Mouse (Mus musculus): Measurements from ENCODE around the gene Fam186a. TPM values are rescaled to one million over a fixed set of nuclear protein-coding genes. Genes with fewer than 3 reads are reported as not detected.
A peak's percentile ranks its signal among the peaks of the same experiment; 100 is the strongest.
"Not testable (repeated sequence)": the region's sequence is repeated elsewhere in the genome, so short reads cannot be mapped to it uniquely, and the experiment has no call there.

Fam186a gene
- polyA plus RNA-seq (2015; fragmentation: Nextera tagmentation; extraction: Ambion mirVana): not detected in 2 replicates

DNA sequence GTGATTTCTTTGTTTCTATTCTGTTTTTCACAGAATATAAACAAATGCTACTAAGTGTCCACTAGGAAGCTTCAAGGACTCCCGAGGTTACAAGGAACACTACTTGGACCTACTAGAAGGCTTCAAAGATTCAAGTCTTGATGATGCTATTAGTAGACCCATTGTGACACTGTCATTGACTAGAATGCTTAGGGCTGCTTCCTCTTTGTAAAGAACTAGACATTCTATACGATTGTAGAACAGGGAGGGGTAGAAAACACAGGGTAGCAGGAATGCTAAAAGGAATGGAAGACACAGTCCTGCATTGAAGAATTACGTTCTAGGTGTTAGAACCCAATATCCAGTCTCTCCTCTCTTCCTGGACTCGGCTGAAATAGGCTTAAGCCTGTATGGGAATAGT, at the start of gene Fam186a:
Fam186a (minus strand) TSS at position 101 of the 400 bp plus-strand sequence.
- Histone ChIP-seq H3K9me3 (no peaks in the 10 kb centered on the region), H3K36me3 (no peaks in the 10 kb centered on the region), H3K4me3 (replicated peaks) (no peak within 1 kb of the TSS), H3K4me2 (replicated peaks) (no peak within 1 kb of the TSS), H3K9ac (replicated peaks) (no peak within 1 kb of the TSS), H3K27me3 (no peaks in the 10 kb centered on the region), H3K27ac (no peak within 1 kb of the TSS), H3K4me1 (replicated peaks) (no peaks in the 10 kb centered on the region)
- no peak for ATAC-seq
- 86% methylated on average over 4 of the region's 4 CpGs for WGBS

DNA sequence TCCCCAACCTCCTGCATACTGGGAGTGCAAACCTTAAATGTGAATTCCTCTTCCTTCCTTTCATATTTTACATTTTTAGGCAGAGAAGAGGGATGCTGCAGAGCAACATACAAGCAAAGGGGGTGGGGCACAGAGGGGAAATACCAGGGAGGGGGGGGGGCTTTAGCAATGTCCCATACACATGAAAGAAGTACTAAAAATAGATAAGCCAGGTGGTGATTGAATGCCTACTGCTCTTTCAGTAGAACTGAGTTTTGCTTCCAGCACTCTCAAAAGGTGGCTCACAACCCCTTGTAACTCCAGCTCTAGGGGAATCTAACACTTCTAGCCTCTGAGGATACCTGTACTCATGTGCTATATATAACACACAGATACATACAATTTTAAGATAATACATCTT, 39.3 kb upstream of the Fam186a start:
- Histone ChIP-seq H3K36me3 (peaks cover 81% of the 10 kb centered on the region), H3K9me3 (no peaks in the 10 kb centered on the region), H3K4me3 (replicated peaks) (no peak overlapping the region), H3K4me1 (replicated peaks) (no peaks in the 10 kb centered on the region), H3K27ac (no peak overlapping the region), H3K4me2 (replicated peaks) (no peak overlapping the region), H3K27me3 (no peaks in the 10 kb centered on the region), H3K9ac (replicated peaks) (no peak overlapping the region)
- ATAC-seq: no peak

DNA sequence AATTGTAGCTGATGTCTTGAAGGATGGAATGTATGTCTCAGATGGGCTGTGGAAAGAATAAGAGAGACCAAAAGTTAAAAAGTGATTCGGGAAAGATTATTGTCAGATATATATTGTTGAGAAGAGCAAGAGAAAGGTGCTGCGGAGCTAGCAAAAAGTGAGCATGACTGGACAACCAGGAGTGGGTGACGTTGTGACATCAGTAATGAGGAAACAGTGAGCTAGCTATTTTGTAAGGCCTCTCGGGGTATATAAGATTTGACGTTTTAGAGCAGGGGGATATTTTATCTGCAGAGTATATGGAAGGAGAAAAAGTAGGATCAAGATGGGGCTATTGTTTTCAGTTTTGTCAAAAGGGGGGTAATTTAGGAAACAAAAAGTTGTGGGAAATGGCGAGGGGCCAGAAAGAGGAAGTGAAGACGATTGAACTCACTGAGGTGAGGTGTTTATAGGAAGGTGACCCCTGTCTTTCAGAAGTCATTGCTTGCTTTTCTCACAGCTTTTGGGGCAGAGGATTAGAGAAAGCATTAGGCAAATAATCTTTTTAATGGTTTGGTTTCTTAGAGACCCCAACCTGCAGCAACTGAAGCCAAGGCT, 37.9 kb upstream of the Fam186a start:
- Histone ChIP-seq H3K4me1 (replicated peaks) (no peaks in the 10 kb centered on the region), H3K27me3 (no peaks in the 10 kb centered on the region), H3K4me3 (replicated peaks) (no peak overlapping the region), H3K4me2 (replicated peaks) (no peak overlapping the region), H3K36me3 (peaks cover 73% of the 10 kb centered on the region), H3K9ac (replicated peaks) (no peak overlapping the region), H3K9me3 (no peaks in the 10 kb centered on the region), H3K27ac (no peak overlapping the region)
- ATAC-seq: no peak
- 90% methylated on average over 7 of the region's 7 CpGs for WGBS

DNA sequence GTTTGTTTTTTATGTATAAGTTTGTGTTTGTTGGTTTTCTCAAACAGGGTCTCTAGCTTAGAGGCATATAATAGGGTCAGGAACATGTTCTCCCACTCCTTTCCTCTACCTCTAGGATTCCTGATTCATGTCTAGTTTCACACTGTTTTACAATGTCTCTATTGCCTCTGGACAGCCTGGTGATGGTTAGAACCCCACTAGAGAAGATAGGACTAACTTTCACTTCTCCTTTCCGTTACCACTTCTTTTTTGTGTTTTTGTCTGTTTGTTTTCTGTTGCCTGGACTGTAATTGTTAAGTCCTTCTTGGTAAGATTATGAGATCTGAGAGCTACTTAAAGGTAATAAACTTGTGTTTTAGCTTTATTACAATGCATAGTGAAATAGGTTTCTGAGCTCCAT, 32.5 kb upstream of the Fam186a start:
- H3K27ac ChIP-seq: no peak overlapping the region
- no peak for ATAC-seq
- no peak overlapping the region for H3K4me3 ChIP-seq (replicated peaks)
- no peak overlapping the region for H3K4me2 ChIP-seq (replicated peaks)
- H3K9ac ChIP-seq (replicated peaks): no peak overlapping the region
- H3K9me3 ChIP-seq: no peaks in the 10 kb centered on the region
- WGBS: 100% methylated on average over 1 of the region's 1 CpGs
- peaks cover 62% of the 10 kb centered on the region for H3K36me3 ChIP-seq
- no peaks in the 10 kb centered on the region for H3K27me3 ChIP-seq
- no peaks in the 10 kb centered on the region for H3K4me1 ChIP-seq (replicated peaks)

DNA sequence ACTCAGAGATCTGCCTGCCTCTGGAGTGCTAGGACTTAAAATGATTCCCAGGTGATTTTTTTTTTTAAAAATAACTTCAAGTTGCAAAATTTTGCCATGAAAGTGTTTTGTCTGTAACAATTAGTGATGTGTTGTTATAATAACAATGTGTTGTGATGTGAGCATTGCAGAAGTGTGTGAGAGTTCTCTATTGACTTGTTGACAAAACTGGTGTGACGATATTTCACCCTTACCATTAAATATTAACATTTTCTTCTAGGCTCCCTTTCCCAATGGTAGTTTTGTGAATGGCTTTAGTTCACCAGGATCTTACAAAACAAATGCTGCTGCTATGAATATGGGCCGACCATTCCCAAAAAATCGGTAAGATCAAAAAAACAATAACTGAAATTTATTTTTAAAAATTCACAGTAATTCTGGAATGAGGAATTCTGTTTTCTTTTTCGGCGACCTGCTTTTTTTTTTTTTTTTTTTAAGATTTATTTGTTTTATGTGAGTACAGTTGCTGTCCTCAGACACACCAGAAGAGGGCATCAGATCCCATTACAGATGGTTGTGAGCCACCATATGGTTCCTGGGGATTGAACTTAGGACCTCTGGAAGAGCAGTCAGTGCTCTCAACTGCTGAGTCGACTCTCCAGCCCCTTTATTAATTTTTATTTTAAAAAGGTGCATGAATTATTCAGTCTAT, 30.4 kb upstream of the Fam186a start:
- Histone ChIP-seq H3K4me2 (replicated peaks) (no peak overlapping the region), H3K9ac (replicated peaks) (no peak overlapping the region), H3K36me3 (peaks cover 57% of the 10 kb centered on the region), H3K4me3 (replicated peaks) (no peak overlapping the region), H3K4me1 (replicated peaks) (no peaks in the 10 kb centered on the region), H3K27me3 (no peaks in the 10 kb centered on the region), H3K27ac (no peak overlapping the region), H3K9me3 (no peaks in the 10 kb centered on the region)
- no peak for ATAC-seq
- 95% methylated on average over 6 of the region's 6 CpGs for WGBS

DNA sequence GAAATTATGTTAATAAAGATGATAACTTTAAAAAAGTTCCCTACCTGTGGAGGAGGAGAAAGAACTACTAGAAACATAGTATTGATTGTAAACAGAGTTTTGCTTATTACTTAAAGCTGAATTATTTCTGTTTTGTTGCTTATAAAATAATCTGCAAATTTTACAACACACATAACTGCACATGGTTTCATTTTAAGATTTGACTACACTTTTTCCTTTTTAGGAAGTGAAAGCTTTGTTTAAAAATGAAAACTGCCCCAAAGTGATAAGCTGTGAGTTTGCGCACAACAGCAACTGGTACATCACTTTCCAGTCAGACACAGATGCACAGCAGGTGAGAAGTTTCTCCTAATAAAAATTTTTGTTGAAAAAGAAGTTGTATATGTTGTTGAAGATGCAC, 26.2 kb upstream of the Fam186a start:
- Histone ChIP-seq H3K27me3 (no peaks in the 10 kb centered on the region), H3K4me3 (replicated peaks) (no peak overlapping the region), H3K27ac (no peak overlapping the region), H3K4me2 (replicated peaks) (no peak overlapping the region), H3K4me1 (replicated peaks) (no peaks in the 10 kb centered on the region), H3K36me3 (peaks cover 56% of the 10 kb centered on the region), H3K9me3 (no peaks in the 10 kb centered on the region), H3K9ac (replicated peaks) (no peak overlapping the region)
- ATAC-seq: no peak
- WGBS: 96% methylated on average over 1 of the region's 1 CpGs

DNA sequence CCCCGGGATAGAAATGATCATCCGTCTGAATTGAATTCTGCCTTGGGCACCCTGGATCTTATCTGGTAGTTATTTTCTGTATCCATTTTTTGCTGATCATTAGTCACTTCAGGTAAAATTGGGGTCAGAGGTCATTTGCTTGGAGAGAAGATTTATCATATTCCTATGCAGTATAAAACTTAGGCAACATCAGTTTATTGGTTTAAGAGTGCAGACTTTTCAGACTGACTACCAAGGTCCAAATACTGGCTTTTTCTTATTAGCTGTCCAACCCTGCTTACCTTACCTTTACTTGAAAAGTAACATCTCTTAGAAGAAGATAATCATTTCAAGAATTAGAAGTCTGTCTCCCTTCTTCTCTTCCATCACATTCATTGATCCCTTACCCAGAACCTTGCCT, 12.9 kb upstream of the Fam186a start:
- WGBS: 94% methylated on average over 2 of the region's 2 CpGs
- no peak overlapping the region for H3K4me3 ChIP-seq (replicated peaks)
- no peaks in the 10 kb centered on the region for H3K27me3 ChIP-seq
- no peaks in the 10 kb centered on the region for H3K36me3 ChIP-seq
- H3K9me3 ChIP-seq: no peaks in the 10 kb centered on the region
- H3K27ac ChIP-seq: no peak overlapping the region
- no peak for ATAC-seq
- H3K4me1 ChIP-seq (replicated peaks): no peaks in the 10 kb centered on the region
- no peak overlapping the region for H3K4me2 ChIP-seq (replicated peaks)
- no peak overlapping the region for H3K9ac ChIP-seq (replicated peaks)

DNA sequence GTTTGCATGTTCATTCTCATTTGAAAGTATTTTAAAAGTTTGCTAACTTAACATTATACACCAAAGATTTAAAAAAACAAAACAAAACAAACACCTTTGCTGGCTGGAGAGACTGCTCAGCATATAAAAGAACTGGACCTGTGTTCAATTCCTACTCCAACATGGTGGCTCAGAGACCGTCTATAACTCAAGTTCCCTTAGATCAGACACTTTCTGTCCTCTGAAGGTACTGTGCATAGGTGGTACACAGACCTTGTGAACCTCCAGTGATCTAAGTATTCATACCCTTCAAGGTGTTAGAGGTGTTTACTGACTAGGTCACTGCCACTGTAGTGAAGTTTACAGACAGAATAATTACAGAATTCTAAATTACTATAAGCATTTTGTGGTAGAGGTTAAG, 12.4 kb upstream of the Fam186a start:
- WGBS: 86% methylated on average over 1 of the region's 1 CpGs
- Histone ChIP-seq H3K27me3 (no peaks in the 10 kb centered on the region), H3K4me1 (replicated peaks) (peaks cover 3% of the 10 kb centered on the region), H3K27ac (no peak overlapping the region), H3K36me3 (no peaks in the 10 kb centered on the region), H3K4me3 (replicated peaks) (no peak overlapping the region), H3K9ac (replicated peaks) (no peak overlapping the region), H3K4me2 (replicated peaks) (no peak overlapping the region), H3K9me3 (no peaks in the 10 kb centered on the region)
- no peak for ATAC-seq

DNA sequence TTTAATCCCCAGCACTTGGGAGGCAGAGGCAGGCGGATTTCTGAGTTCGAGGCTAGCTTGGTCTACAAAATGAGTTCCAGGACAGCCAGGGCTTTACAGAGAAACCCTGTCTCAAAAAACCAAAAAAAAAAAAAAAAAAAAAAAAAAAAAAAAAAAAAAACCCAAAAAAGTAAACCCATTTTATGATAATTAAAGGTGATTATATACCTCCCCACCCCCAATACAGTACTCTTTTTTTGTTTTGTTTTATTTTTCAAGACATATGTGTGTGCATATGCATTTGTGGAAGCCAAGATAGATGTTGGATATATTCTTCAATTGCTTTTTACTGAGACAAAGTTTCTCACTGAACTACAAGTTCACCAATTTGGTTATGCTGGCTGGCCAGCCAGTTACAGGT, 9.3 kb upstream of the Fam186a start:
- H3K27ac ChIP-seq; H3K36me3 ChIP-seq; ATAC-seq; H3K4me2 ChIP-seq (replicated peaks); H3K4me3 ChIP-seq (replicated peaks); H3K9ac ChIP-seq (replicated peaks); H3K4me1 ChIP-seq (replicated peaks); H3K9me3 ChIP-seq; H3K27me3 ChIP-seq: not testable (repeated sequence)
- 89% methylated on average over 2 of the region's 2 CpGs for WGBS

DNA sequence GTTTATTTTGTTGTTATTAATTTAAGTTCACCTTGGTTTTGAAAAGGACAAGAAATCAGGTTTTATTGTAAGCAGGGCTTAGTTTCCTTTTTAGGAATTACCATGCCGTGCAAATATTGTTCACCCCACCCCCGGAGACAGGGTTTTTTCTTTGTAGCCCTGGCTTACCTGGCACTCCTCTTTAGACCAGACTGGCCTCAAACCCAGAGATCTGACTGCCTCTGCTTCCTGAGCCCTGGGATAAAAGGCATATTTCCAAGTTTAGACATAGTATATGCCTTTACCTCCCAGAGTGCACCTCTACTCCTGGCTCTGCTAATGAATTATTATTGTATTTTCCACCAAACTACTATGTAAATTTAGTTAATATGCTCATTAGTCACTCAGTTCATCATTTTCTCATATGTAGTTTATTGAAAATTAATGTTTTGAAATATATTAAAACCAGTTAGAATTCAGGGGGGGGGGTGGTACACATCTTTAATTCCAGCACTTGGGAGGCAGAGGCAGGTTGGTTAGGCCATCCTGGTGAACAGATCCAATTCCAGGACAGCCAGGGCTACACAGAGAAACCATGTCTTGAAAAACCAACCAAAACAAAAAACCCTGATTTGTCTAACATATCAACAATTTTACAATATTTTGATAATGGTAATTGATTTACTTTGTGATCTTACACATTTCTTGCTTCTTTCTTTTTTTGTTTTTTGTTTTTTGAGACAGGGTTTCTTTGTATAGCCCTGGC, 7.8 kb upstream of the Fam186a start:
- Histone ChIP-seq H3K36me3 (no peaks in the 10 kb centered on the region), H3K4me3 (replicated peaks) (0 out of 2 replicates have a peak overlapping the region, but pooled peaks have one; percentile 8), H3K27ac (no peak overlapping the region), H3K4me1 (replicated peaks) (peaks cover 10% of the 10 kb centered on the region), H3K4me2 (replicated peaks) (peak overlapping the region; percentile 19; the same call in 1 of the 2 replicates), H3K9ac (replicated peaks) (no peak overlapping the region), H3K27me3 (no peaks in the 10 kb centered on the region), H3K9me3 (no peaks in the 10 kb centered on the region)
- no peak for ATAC-seq
- 81% methylated on average over 2 of the region's 2 CpGs for WGBS

DNA sequence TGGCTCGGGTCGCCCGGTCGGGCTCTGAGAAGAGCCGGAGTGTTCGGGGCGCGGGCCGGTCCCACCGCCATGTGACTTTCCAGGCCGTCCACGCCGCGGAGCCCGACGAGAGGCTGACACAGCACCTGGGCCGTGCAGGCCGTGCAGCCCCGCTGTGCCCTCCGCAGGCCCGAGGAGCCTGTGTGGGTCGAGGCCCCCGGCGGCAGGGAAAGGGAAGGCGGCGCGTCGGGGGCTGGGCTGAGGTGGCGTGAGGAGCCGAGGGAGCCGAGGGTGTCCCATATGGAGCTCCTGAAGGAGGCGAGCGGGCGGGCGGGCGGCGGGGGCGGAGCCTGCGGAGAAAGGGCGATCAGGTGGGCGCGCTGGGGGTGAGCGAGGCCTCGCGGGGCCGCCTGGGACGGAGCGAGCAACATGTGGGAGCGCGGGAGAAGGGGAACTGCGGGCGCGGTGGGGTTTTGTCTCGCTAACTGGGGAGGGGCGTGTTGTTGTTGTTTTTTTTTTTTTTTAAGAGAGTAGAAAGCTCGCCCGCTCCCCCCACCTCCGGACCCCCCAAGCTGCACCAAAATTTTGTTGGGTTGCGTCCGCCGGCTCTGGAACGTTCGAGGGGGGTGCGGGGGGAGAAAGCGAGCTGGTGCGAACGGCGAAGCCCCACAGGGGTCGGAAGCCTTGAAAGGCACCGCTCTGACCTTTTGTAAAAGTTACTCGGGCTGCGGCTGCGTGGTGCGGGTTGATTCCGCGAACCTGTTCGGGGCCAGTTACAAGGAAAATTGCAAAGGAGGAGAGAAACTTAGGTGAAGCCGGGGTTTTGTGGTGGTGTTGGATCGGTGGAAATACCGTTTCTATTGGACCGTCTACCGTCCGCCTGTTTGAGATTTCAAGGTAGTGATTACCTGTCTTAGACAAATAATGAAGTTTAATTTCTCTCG, 6.4 kb upstream of the Fam186a start:
- peak overlapping the region; percentile 88 for H3K9ac ChIP-seq (replicated peaks)
- H3K4me3 ChIP-seq (replicated peaks): peak overlapping the region; percentile 96
- H3K27me3 ChIP-seq: no peaks in the 10 kb centered on the region
- peak; percentile 92 for ATAC-seq
- no peaks in the 10 kb centered on the region for H3K36me3 ChIP-seq
- peak overlapping the region; percentile 96 for H3K27ac ChIP-seq
- under 1% methylated on average over 78 of the region's 84 CpGs for WGBS
- peak overlapping the region; percentile 93 for H3K4me2 ChIP-seq (replicated peaks)
- H3K4me1 ChIP-seq (replicated peaks): peaks cover 10% of the 10 kb centered on the region
- H3K9me3 ChIP-seq: no peaks in the 10 kb centered on the region
